8 mouse cellular contexts compared by ENCODE assay signal in genomic region chr7:18891872-18892599, GRCm38 (mm10). TPM values are rescaled to one million over a fixed set of nuclear protein-coding genes. Genes with fewer than 3 reads are reported as not detected.
DNase-seq lines count a peak whose midpoint lies in the region; ATAC-seq and TF ChIP-seq lines count a peak whose summit lies in the region.

No protein-coding gene starts in this region.

- H3K9me3 ChIP-seq in hindbrain, embryonic 13.5 days = no peaks in the 10 kb centered on the region

- peak overlapping the region; percentile 20; the same call in 1 of the 2 replicates for H3K27ac ChIP-seq in hindbrain, embryonic 13.5 days

- peak overlapping the region; percentile 49 for H3K4me3 ChIP-seq in hindbrain, embryonic 13.5 days

- H3K4me1 ChIP-seq in hindbrain, embryonic 13.5 days (replicated peaks) = peaks cover 32% of the 10 kb centered on the region

- peak overlapping the region; percentile 77 for H3K4me2 ChIP-seq in hindbrain, embryonic 13.5 days

- H3K27me3 ChIP-seq in Patski = no peaks in the 10 kb centered on the region
- peaks cover 13% of the 10 kb centered on the region for H3K27me3 ChIP-seq in hindbrain, embryonic 13.5 days

- no peak for DNase-seq in Patski (ENCODE audit: low read depth, low spot score)
- peak; percentile 94 to 95 for DNase-seq in cerebellum, postnatal 14 days
- DNase-seq in frontal cortex, postnatal 14 days (ENCODE audit: low spot score in 2 of 2) = peak; percentile 80 to 85
- peak; percentile 88 for DNase-seq in layer of hippocampus, postnatal 36 days
- DNase-seq in lung, postnatal 25 days (ENCODE audit: low spot score) = peak; percentile 88
- peak; percentile 88 for DNase-seq in retina, postnatal 1 day
- peak; percentile 93 for DNase-seq in thymus, postnatal 4 days

- 21% methylated on average over 33 of the region's 33 CpGs for WGBS in hindbrain, embryonic 13.5 days

- in situ Hi-C loops in Patski (cut with MboI; ENCODE audit: low pct_unique_long_range_greater_than_20kb) = no loop called here

- peak; percentile 98 for TF ChIP-seq CTCF in Patski (IDR thresholded peaks at IDR 0.05)

- ATAC-seq in Patski = peak; percentile 87
- ATAC-seq in hindbrain, embryonic 13.5 days (ENCODE audit: low FRiP score) = peak; percentile 58

- no peaks in the 10 kb centered on the region for H3K36me3 ChIP-seq in hindbrain, embryonic 13.5 days

- peak overlapping the region; percentile 74 for H3K9ac ChIP-seq in hindbrain, embryonic 13.5 days

- POLR2A ChIA-PET in Patski (lab: Charles Lee) = no interaction called here

- CTCF ChIA-PET in Patski (lab: Charles Lee) = interaction anchor here (0.7 to 1.8 kb wide), 8 partner anchors 12 to 152 kb away, joined by 3 to 7 read pairs (median 3); partner anchors contain the start of gene Ccdc61

RNA-seq across cellular contexts. Expression of gene Ccdc61, which starts 18.2 kb away (rescaled TPM):
- 23.7 TPM for polyA plus RNA-seq in Patski (2021)
- polyA plus RNA-seq in hindbrain, embryonic 13.5 days (2015; fragmentation: Nextera tagmentation; extraction: Ambion mirVana) = 23.5 and 23.6 TPM in 2 replicates
- total RNA-seq in layer of hippocampus, postnatal 36 days (2021) = 10 to 100 TPM; 11.3 to 12.5 TPM

RNA-seq across cellular contexts. Expression of gene Pglyrp1, which starts 20.9 kb away (rescaled TPM):
- polyA plus RNA-seq in Patski (2021) = 0.33 TPM
- 13.7 TPM in 2 replicates for polyA plus RNA-seq in hindbrain, embryonic 13.5 days (2015; fragmentation: Nextera tagmentation; extraction: Ambion mirVana)
- 10 to 100 TPM; 13.6 to 21.1 TPM for total RNA-seq in layer of hippocampus, postnatal 36 days (2021)

RNA-seq across cellular contexts. Expression of gene Nova2, which starts 33.7 kb away (rescaled TPM):
- 0.19 TPM for polyA plus RNA-seq in Patski (2021)
- 14.9 and 15.8 TPM in 2 replicates for polyA plus RNA-seq in hindbrain, embryonic 13.5 days (2015; fragmentation: Nextera tagmentation; extraction: Ambion mirVana)
- 10 to 100 TPM; 82.2 to 84.5 TPM for total RNA-seq in layer of hippocampus, postnatal 36 days (2021)

RNA-seq across cellular contexts. Expression of gene Mill2, which starts 52.3 kb away (rescaled TPM):
- 0.03 TPM for polyA plus RNA-seq in Patski (2021)
- 0.45 and 0.53 TPM in 2 replicates for polyA plus RNA-seq in hindbrain, embryonic 13.5 days (2015; fragmentation: Nextera tagmentation; extraction: Ambion mirVana)
- total RNA-seq in layer of hippocampus, postnatal 36 days (2021) = 1 to 10 TPM; 2.1 TPM

Comparison
In these comparisons a context has a peak if more than half of its experiments do, and no peak if none do; other contexts are left out.
1. RNA of gene Pglyrp1, which starts 20.9 kb away (polyA plus RNA-seq): 13.7 TPM in hindbrain, embryonic 13.5 days; 0.33 TPM in Patski (single experiment); every median in the first group is over 10 times any median in the second.
2. RNA of gene Nova2, which starts 33.7 kb away (polyA plus RNA-seq): 14.9 to 15.8 TPM in hindbrain, embryonic 13.5 days; 0.19 TPM in Patski (single experiment); every median in the first group is over 10 times any median in the second.